Mouse (Mus musculus) spleen, adult 2 months (tissue): ENCODE measurements around the gene Ftl1. TPM values are rescaled to one million over a fixed set of nuclear protein-coding genes. Genes with fewer than 3 reads are reported as not detected.
"Not testable (repeated sequence)": the region's sequence is repeated elsewhere in the genome, so short reads cannot be mapped to it uniquely, and the experiment has no call there.

ENCODE experiments used
- DNase-seq, 2 experiments: peaks; one replicate each; pipeline versions ENCODE4 v3.0.0 to v3.0.0-alpha.2; 2012 to 2021; ENCODE audit warnings: low spot score in 2 of 2, low read depth in 1 of 2
- H3K27ac ChIP-seq: fragments of 200-500 bp; 2 replicates; pipeline ENCODE4 v1.5.1; 2012; ENCODE audit warnings: low read length, inconsistent platforms; ENCODE audit not compliant: insufficient read depth
- H3K27me3 ChIP-seq: fragments of 200-500 bp; 2 replicates; pipeline ENCODE4 v1.6.1; 2012; ENCODE audit warnings: mild to moderate bottlenecking, moderate library complexity, low read length, inconsistent platforms; ENCODE audit not compliant: control insufficient read depth, insufficient read depth
- H3K36me3 ChIP-seq: fragments of 200-500 bp; 2 replicates; pipeline ENCODE4 v1.6.1; 2012; ENCODE audit warnings: mild to moderate bottlenecking, low read length, inconsistent platforms; ENCODE audit not compliant: control insufficient read depth, insufficient read depth
- H3K4me1 ChIP-seq: fragments of 200-500 bp; 2 replicates; pipeline ENCODE4 v1.6.1; 2011; ENCODE audit warnings: inconsistent platforms; ENCODE audit not compliant: control insufficient read depth, insufficient read depth, insufficient read length
- H3K4me3 ChIP-seq: fragments of 200-500 bp; 2 replicates; pipeline ENCODE4 v1.5.1; 2011; ENCODE audit warnings: mild to moderate bottlenecking, inconsistent platforms; ENCODE audit not compliant: insufficient read depth, insufficient read length; ENCODE audit errors: extremely low read depth
- CTCF ChIP-seq: fragments of 200-500 bp; IDR thresholded peaks from 2 replicates; pipeline ENCODE4 v1.5.1; 2011; ENCODE audit warnings: mild to moderate bottlenecking, inconsistent platforms; ENCODE audit not compliant: insufficient read depth, insufficient read length, insufficient replicate concordance; ENCODE audit errors: extremely low read depth
- POLR2A ChIP-seq: fragments of 200-500 bp; IDR thresholded peaks from 2 replicates; pipeline ENCODE4 v1.6.1; 2011; ENCODE audit warnings: low read depth, low read length, inconsistent platforms
- WGBS: fragments of 180-500 bp; shearing (Covaris S2); methylation state at CpG from one replicate; pipeline ENCODE4 v1.1.7; 2018; 5-methylcytosine and 5-hydroxymethylcytosine counted together
- polyA plus RNA-seq: library from polyadenylated mRNA; depleted of rRNA; stranded (reverse); fragments of >200 nt; gene quantifications from 2 replicates; pipeline ENCODE4 v1.2.3, GENCODE M21; 2012; rRNA removed

The Ftl1 gene
- 2,804 and 3,579 TPM in 2 replicates for polyA plus RNA-seq

DNA sequence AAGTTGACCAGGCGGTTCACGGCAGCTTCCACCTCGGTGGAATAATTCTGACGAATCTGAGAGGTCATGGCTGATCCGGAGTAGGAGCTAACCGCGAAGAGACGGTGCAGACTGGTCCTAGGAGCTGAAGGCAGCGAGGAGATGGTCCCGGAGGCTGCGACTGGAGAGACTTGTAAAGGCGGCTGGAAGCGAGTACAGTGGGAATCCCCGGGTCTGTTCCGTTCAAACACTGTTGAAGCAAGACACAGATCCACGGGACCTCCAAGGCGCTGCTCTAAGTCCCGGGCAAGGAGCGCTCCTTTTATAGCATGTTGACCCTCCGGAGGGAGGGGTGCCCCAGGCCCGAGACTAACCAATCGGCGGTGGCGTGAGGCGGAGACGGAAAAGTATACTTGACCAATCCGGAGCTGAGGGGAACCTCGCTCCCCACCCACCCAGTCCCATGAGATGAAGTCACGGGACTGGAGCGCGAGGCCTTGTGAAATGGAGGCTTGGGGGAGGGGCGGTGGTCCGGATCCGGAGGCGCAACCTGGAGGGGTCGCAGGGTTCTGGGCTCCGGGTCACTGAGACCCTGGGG is at the start of gene Ftl1:
Ftl1 (minus strand) TSS at position 321 of the 577 bp plus-strand sequence.
- DNase-seq, result peak; percentile 94 to 96
- not testable (repeated sequence) for H3K4me1 ChIP-seq, H3K27me3 ChIP-seq
- WGBS, result under 1% methylated on average over 37 of the region's 37 CpGs
- peak; percentile 87 for TF ChIP-seq POLR2A
- H3K36me3 ChIP-seq, result peaks cover 29% of the 10 kb centered on the region
- peak within 1 kb of the TSS; percentile 84 for H3K4me3 ChIP-seq
- H3K27ac ChIP-seq, result peak within 1 kb of the TSS; percentile 87

DNA sequence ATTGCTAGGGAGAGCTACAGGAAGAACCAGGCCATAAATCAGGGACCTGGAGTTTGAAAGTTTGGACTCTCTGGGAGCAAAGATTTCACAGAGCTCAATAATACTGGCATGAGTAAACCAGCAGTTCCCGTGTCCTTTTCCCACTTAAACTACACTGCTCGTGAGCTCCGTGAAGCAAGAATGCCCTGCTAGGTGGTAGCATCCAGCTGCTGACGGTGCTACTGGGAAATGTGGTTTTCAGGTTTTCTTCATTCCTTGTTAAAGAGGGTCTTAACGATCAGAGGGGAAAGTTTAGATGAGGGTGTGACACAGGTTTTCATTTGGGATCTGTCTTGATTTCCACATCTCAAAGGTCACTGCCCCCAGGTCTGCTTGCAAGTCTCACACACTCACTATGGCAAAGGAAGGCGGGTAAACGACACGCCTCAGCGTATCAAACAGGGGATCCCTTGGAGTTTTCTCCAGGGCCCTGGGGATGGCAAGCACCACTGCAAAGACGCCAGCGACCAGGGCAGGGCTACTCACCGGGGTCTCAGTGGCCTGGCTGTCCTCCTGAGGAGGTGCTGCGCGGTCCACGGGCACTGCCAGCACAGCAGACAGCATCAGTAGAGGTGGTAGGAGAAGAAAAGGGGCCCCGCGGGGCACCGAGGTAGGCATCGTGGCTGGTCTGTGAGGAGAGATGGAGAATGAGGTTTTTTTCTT is 49.6 kb upstream of the Ftl1 start:
- peaks cover 3% of the 10 kb centered on the region; the same call in 1 of the 2 replicates for H3K36me3 ChIP-seq
- WGBS, result 16% methylated on average over 19 of the region's 19 CpGs
- TF ChIP-seq CTCF (no peak), POLR2A (no peak)
- H3K27me3 ChIP-seq, result no peaks in the 10 kb centered on the region
- peak overlapping the region; percentile 88; the same call in 1 of the 2 replicates for H3K27ac ChIP-seq
- H3K4me3 ChIP-seq, result peak overlapping the region; percentile 90
- DNase-seq, result no peak
- peaks cover 5% of the 10 kb centered on the region; the same call in 1 of the 2 replicates for H3K4me1 ChIP-seq

DNA sequence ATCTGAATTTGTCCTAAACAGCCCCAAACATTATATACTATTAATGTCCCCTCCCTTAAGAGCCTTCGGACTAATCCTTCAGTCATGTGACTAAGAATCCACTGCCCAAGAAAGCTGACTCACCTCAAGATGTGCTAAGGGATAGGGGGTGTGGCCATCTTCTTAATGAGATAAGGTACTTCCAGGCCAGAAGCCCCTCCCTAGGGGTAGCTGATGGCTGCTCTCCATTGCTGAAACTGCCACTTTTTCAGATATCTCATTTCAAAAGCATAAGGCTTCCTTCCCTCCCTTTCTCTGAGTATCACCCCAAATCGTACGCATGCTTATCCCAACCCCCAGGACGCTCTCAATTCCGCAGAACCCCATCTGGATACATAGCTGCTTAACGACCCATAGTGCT is 48.9 kb upstream of the Ftl1 start:
- H3K27me3 ChIP-seq, result no peaks in the 10 kb centered on the region
- H3K4me1 ChIP-seq, result peaks cover 5% of the 10 kb centered on the region; the same call in 1 of the 2 replicates
- TF ChIP-seq POLR2A, result no peak
- TF ChIP-seq CTCF, result no peak
- H3K27ac ChIP-seq, result 0 out of 2 replicates have a peak overlapping the region, but pooled peaks have one; percentile 5
- no peak overlapping the region for H3K4me3 ChIP-seq
- peaks cover 3% of the 10 kb centered on the region; the same call in 1 of the 2 replicates for H3K36me3 ChIP-seq
- 76% methylated on average over 6 of the region's 6 CpGs for WGBS
- no peak for DNase-seq

DNA sequence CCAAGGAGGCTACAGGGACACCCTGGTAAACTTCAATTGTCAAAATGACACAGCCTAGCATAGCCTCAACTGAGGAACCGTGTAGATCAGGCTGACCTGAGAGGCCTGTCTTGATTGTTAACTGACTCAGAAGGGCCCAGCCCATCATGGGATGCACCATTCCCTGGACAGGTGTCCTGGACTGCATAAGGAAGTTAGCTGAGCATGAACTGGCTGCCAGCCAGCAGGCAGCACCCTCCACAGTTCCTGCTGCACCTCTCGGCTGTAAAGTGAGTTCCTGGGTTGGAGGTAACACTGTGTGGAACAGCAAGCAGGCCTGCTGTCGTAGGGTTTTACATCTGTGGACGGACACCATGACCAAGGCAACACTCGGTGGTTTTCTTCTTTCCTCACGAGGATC is 47.9 kb upstream of the Ftl1 start:
- Histone ChIP-seq H3K27ac (no peak overlapping the region), H3K4me3 (no peak overlapping the region), H3K4me1 (peaks cover 5% of the 10 kb centered on the region; the same call in 1 of the 2 replicates), H3K27me3 (no peaks in the 10 kb centered on the region), H3K36me3 (peaks cover 3% of the 10 kb centered on the region; the same call in 1 of the 2 replicates)
- DNase-seq, result no peak
- no peak for TF ChIP-seq CTCF
- no peak for TF ChIP-seq POLR2A
- WGBS, result 89% methylated on average over 6 of the region's 6 CpGs

DNA sequence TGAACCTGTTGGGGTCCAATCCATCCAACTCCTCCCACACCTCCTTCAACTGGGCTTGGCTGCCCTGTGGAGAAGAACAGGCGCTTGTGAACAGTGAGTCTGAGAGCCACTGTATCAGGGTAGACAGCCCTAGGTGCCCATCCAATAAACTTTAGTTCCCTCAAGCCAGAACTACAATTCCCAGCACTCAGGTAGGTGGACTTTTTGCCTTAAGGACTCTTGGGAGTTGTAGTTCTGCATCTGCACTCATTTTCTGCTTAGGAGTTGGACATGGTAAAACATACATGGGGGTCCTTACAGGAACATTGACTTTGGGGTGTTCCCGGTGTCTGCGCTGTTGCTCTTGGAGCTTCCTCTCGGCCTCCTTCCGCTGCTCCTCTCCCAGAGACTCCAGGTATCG is 38.7 kb upstream of the Ftl1 start:
- no peak for TF ChIP-seq CTCF
- no peak for TF ChIP-seq POLR2A
- DNase-seq, result no peak
- no peaks in the 10 kb centered on the region for H3K27me3 ChIP-seq
- 95% methylated on average over 6 of the region's 6 CpGs for WGBS
- peaks cover 28% of the 10 kb centered on the region for H3K36me3 ChIP-seq
- no peaks in the 10 kb centered on the region for H3K4me1 ChIP-seq
- no peak overlapping the region for H3K27ac ChIP-seq
- H3K4me3 ChIP-seq, result no peak overlapping the region

DNA sequence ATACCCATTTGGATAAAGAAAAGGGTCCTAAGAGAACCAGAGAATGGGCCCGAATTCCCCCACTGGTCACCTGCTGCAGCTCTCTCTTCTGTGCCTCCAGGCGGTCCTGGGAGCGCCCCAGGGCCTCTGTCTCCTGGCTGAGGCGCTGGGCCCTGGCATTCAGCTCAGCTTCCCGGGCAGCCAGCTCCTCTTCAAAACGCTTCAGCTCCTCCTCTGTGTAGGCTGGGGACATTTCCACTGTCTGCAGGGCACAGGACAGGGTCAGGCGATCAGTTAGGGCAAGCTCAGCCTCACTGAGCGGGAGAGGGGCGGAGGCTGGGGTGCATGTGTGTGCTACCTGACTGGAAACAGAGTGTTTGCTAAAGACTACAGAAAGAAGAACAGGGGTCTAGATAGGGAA is 34.9 kb upstream of the Ftl1 start:
- H3K27me3 ChIP-seq, result no peaks in the 10 kb centered on the region
- TF ChIP-seq CTCF (no peak), POLR2A (no peak)
- WGBS, result 91% methylated on average over 9 of the region's 9 CpGs
- no peak overlapping the region for H3K27ac ChIP-seq
- no peak for DNase-seq
- H3K4me1 ChIP-seq, result no peaks in the 10 kb centered on the region
- H3K4me3 ChIP-seq, result no peak overlapping the region
- peaks cover 23% of the 10 kb centered on the region for H3K36me3 ChIP-seq

DNA sequence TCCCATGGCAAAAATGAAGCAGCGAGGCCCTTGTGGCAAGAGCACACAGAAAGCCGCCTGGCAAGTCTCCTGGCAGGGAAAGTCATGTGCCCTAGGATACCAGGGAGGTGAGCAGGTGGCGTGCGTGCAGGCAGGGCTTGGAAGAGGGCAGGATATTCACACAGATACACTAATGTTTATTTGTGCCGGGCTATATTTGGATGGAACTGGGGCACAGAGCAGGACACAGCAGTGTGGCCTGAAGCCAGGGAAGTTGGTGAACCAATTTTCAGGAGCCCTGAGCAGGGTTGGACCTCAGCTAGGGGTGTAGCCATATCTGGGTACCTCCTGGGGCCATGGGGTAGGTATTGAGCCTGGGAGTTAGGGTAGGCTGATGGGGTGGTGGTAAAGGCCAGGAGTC is 33.3 kb upstream of the Ftl1 start:
- no peak for TF ChIP-seq CTCF
- Histone ChIP-seq H3K4me3 (no peak overlapping the region), H3K27me3 (no peaks in the 10 kb centered on the region), H3K27ac (no peak overlapping the region), H3K36me3 (peaks cover 19% of the 10 kb centered on the region), H3K4me1 (no peaks in the 10 kb centered on the region)
- DNase-seq, result no peak
- 95% methylated on average over 5 of the region's 5 CpGs for whole genome bisulfite sequencing
